Mouse (Mus musculus) frontal cortex, postnatal 14 days (tissue): ENCODE results near the gene Cap1.
"Not testable (repeated sequence)": the region's sequence is repeated elsewhere in the genome, so short reads cannot be mapped to it uniquely, and the experiment has no call there.

Source experiments
- DNase-seq, 2 experiments: peaks; one replicate each; pipeline ENCODE4 v3.0.0; 2022; ENCODE audit warnings: low spot score in 2 of 2

The Cap1 gene

DNA sequence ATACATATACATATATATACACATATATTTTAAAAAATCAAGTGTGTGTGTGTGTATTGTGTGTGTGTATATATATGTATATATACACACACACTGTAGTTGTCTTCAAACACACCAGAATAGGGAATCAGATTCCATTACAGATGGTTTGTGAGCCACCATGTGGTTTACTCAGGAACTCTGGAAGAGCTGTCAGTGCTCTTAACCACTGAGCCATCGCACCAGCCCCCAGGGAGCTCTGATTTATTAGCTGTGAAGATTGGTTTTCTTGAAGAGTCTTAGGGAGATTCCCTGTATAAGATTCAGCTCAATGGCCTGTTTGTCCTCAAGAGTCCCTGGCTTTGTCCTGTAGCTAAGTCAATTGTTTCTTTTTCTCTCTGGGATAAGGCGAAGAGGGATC is 47.9 kb downstream of the Cap1 start:
- no peak for DNase-seq

- no peak for DNase-seq
Observed at GRCm38 (mm10) chr4:122837180-122837730, 48.6 kb downstream of the Cap1 start.

DNA sequence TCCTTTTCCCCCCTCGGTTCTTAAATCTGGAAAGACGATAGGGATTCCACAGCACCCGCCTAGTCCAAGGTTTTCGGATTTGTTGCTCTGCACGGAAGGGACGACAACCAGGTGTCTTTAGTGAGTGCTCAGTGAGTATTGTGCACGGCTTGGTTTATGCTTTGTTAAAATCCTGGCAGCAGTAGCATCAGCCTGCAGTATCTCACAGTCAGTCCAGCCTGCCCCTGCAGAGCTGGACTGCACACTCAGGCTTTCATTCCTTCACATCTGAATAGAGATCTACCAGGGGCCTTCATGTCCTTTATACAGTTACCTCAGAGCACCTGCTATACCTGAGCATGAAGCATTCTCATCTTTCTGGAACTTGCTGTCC is 49.5 kb downstream of the Cap1 start:
- no peak for DNase-seq

DNA sequence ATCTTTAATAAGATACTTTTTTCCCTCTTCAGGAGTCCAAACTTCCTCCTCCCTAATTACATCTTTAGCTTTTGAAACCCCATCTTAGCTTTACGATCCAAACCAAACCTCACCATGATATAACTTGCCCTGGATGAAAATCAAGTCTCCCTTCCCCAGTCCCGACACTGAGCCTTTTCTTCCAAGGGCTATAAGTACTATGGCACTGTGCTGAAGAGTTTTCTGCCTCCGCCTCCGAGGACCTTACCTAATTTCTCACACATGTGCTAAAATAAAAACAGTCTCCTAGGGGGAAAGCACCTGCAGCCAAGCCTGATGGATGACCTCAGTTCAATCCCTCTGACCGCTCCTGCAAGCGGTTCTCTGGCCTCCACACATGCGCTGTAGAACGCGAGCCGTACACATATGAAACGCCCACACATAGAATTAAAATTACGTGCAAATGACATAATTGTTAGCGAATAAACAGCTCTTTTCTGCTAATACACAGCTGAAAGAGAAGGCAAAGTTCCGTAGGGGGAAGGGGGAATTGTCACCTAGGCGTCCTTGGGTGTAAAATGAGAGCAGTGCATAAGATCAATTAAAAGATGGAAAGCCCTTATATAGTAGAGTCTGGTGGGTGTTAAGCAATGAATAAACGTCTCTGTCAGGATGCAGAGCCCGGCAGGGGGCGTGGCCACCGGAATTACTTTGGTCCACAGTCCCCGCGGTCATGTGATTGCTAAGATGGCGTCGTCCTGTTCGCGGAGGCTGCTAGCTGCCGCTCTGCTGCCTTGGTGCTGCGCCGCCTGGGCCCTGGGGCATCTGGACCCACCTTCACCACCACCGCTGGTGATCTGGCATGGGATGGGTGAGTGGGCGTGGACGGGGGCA is 50.1 kb downstream of the Cap1 start, which contains the start of gene Ppt1:
Gene Ppt1 (plus strand): TSS at position 713 of the 873 bp plus-strand sequence.
- peak; percentile 87 to 92 for DNase-seq

GRCm38 (mm10) chr4:122831888-122832287 is 54.0 kb downstream of the Cap1 start:
- no peak for DNase-seq

DNA sequence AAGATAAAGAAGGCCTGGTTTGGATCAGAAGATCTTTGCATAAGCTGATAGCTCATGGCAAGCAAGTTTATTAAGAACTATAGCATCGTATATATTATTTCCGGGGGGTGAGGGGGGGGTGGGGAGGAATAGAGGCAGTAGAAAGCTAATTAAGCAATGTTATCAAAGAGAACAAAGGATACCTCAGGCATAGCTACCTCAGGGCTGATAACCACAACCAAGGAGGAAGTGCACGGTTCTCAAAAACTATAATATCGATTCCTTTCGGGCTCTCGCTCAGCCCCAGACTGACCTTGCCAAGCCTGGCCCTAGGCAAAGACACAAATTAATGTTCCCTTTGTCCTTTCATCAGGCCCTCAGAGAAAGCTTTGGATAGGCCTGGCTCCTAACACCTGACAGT is 56.5 kb downstream of the Cap1 start:
- no peak for DNase-seq

- DNase-seq: no peak
Observed at GRCm38 (mm10) chr4:122827651-122828050, 58.2 kb downstream of the Cap1 start.

DNA sequence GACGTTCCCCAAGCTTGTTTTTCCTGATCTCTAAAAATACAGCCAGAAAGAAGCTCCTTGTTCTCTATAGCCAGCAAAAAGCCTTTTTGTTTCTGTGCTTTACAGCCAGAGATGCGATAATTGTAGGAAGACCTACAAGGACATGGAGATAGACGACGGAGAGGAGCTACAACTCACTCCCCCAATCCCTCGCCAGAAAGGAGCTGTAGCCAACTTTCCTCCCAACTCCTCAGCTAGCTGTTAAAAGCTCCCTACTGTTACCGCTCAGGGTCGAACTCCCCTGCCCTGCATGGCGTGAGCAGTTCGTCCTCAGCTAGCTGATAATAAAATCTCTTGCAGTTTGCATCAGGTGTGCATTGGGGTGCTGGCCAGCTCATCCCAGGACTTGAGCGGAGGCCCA is 64.9 kb downstream of the Cap1 start:
- DNase-seq: not testable (repeated sequence)

DNA sequence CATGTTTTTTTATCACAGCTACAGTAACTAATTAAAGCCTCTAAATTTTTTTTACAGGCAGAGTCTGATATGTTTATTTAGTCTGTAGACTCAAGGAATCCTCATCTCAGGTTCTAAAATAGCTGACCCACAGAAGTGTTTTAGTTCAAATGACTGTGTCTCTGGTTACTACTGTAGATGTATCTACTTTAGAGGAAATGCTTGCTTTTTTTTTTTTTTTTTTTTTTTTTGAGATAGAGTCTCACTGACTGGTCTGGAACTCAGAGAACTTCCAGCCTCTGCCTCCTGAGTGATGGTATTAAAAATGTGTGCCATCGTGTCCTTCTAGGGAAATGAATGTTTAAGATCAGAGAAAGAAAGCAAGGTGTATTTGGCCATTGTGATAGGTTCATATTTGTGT is 69.7 kb downstream of the Cap1 start:
- DNase-seq: no peak

- DNase-seq: no peak
Observed at GRCm38 (mm10) chr4:122811824-122812223, 74.0 kb downstream of the Cap1 start.

DNA sequence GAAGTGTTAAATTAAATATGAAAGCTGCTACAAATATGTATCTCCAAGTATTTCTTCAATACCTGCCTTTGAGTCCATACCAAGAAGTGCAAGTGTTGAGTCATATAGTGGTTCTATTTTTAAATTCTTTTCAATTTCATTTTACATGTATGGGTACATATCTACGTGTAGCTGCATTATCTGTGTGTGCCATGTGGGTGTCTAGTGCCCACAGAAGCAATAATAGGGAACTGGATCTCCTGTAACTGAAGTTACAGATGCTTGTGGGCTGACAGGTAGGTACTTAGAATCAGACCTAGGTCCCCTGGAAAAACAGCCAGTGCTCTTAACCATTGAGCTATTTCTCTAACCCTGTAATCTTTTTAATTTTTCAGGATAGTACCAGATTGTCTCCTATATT is 74.7 kb downstream of the Cap1 start:
- no peak for DNase-seq
